Mouse (Mus musculus) gastrocnemius, adult 2 months (tissue): Measurements from ENCODE around the gene Rps29. TPM values are rescaled to one million over a fixed set of nuclear protein-coding genes. Genes with fewer than 3 reads are reported as not detected.

ENCODE experiments used
- DNase-seq: peaks from one replicate; pipeline ENCODE4 v3.0.0; 2022
- H3K27ac ChIP-seq: fragments of 200-600 bp; 2 replicates; pipeline ENCODE4 v1.8.1; 2022; ENCODE audit warnings: mild to moderate bottlenecking
- H3K4me3 ChIP-seq: fragments of 200-600 bp; 2 replicates; pipeline ENCODE4 v1.8.1; 2022; ENCODE audit warnings: mild to moderate bottlenecking, moderate library complexity
- CTCF ChIP-seq: fragments of 200-600 bp; IDR thresholded peaks from 2 replicates; pipeline ENCODE4 v1.8.1; 2022; ENCODE audit warnings: antibody characterized with exemption, mild to moderate bottlenecking, moderate library complexity
- intact Hi-C: fragments of 180-260 bp; cut with DNase I; formaldehyde crosslinking; loops from one replicate; pipeline ENCODE4 v1.15.1; 2025
- microRNA-seq: library from miRNA; unstranded; fragments of <30 nt; microRNA quantifications from one replicate; pipeline ENCODE4 v1.2.0, GENCODE M21; 2021
- total RNA-seq, 2 experiments: library from RNA; stranded (reverse); gene quantifications; 2 replicates each; pipeline ENCODE4 v1.2.3; 2021

Rps29 gene
- total RNA-seq, 2 experiments from 2014 or later = 838 to 1,075 TPM

DNA sequence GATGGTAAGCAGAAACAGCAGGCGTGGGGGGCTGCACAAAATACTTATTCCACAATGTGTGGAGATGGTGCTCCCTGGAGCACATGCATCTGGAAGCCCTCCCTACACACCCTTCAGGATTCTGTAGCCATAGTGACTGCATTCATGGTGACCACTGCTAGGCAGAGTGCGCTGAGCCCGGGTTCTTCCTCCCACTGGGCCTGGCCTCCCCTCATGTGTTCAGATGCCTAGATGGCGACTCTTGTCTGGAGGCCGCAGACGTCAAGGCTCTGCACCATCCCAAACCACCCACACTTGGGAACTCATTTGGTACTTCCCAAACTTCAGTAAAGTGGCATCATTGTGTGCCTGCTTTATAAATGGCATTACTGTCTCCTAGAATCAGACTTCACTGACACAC, 15.5 kb downstream of the Rps29 start:
- H3K27ac ChIP-seq = no peak overlapping the region
- TF ChIP-seq CTCF = no peak
- H3K4me3 ChIP-seq = no peak overlapping the region
- no peak for DNase-seq
- intact Hi-C loops = no loop called here

- DNase-seq = no peak
- TF ChIP-seq CTCF = no peak
- no peak overlapping the region for H3K27ac ChIP-seq
- no peak overlapping the region for H3K4me3 ChIP-seq
- intact Hi-C loops = no loop called here
Observed at GRCm38 (mm10) chr12:69139841-69140240, 19.1 kb downstream of the Rps29 start.

GRCm38 (mm10) chr12:69139201-69139600, 19.8 kb downstream of the Rps29 start:
- no peak for DNase-seq
- no peak overlapping the region for H3K4me3 ChIP-seq
- TF ChIP-seq CTCF = no peak
- intact Hi-C loops = no loop called here
- H3K27ac ChIP-seq = no peak overlapping the region

DNA sequence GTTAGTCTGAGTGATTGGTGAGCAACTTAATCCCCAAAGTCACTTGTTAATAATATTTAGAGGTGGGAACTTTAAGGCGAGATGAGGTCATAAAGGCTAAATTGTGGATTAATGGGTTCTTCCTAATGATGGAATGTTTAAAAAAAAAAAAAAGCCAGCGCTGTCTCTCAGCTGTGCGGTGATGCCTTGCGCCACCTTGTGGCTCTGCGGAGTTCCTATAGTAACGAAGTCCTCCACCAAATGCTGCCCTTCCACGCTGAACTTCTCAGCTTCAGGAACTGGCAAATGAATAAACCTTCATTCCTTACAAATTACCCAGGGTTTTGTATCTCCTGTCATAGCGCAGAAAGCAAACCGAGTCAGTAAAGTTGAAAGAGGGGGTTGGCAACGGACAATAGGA, 27.0 kb downstream of the Rps29 start:
- intact Hi-C loops = no loop called here
- H3K27ac ChIP-seq = no peak overlapping the region
- DNase-seq = peak; percentile 37
- H3K4me3 ChIP-seq = no peak overlapping the region
- TF ChIP-seq CTCF = peak; percentile 71

DNA sequence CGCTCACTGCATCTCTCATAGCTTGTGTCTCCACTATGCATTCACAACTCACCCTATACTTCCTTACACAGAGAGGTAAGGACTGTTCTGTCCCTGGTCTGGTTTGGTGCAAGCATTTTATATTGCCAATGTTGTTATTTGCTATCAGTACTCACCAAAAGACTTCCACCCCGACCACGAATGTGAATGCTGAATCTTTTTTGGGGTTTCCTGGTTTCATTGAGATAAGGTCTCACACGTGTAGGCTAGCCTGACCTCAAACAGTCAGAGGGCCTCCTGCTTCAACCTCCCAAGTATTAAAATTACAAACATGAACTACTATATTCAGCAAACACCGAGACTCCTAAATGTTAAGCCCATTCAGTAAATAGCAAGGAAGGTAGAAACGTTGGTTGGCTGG, 27.7 kb downstream of the Rps29 start:
- no peak for DNase-seq
- TF ChIP-seq CTCF = no peak
- H3K27ac ChIP-seq = no peak overlapping the region
- H3K4me3 ChIP-seq = no peak overlapping the region
- intact Hi-C loops = no loop called here

DNA sequence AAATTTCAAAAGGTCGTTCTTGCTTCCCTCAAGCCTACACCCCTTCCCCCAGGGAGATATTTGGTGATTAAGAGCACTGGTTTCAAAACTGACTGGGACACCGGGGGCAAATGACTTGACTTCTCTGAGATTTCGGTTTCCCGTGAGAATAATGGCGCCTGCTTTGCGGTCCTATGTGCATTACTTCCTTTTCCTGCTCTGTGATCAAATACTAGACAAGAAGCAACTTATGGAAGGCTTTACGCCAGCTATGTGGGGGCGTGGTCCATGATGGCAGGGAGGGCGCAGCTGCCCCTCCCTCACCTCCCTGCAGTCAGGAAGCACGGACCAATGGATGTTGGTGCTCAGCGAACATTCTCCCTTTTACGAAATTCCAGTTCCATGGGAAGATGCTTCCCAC, 28.5 kb downstream of the Rps29 start:
- intact Hi-C loops = no loop called here
- Histone ChIP-seq H3K4me3 (peak overlapping the region; percentile 37; the same call in 1 of the 2 replicates), H3K27ac (no peak overlapping the region)
- TF ChIP-seq CTCF = no peak
- DNase-seq = no peak

DNA sequence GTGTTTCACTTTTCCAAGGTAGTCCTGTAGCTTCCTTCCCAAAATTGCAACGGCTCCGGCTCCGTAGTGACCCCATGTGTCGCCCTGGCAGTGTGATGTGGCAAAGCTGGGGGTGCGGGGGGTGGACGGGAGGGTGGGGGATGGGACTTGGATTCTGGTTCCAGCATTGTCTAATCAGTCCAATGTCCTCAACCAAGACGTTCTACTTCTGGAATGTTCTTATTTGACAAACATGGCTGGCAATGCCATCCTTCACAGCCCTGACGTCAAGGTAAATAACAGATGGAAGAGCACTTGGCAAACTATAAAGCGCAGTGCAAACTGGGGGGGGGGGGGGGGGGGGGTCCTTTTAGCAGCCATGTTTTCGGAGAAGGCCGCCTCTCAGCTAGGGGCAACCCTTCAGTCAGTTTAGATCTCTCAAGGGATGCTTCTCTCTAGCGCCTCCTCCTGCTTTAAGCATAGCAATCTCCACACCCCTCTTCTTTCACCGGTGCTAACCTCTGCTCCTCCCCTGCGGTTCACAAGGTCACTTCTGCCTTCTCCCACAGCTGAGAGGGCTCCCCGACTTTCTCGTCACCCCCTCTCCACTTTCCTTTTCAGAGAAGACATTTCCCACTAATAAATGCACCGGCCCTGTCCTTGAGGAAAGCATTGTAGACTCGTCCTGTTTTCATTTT, 29.2 kb downstream of the Rps29 start:
- peak overlapping the region; percentile 37 for H3K4me3 ChIP-seq
- no peak for TF ChIP-seq CTCF
- intact Hi-C loops = no loop called here
- no peak for DNase-seq
- no peak overlapping the region for H3K27ac ChIP-seq

DNA sequence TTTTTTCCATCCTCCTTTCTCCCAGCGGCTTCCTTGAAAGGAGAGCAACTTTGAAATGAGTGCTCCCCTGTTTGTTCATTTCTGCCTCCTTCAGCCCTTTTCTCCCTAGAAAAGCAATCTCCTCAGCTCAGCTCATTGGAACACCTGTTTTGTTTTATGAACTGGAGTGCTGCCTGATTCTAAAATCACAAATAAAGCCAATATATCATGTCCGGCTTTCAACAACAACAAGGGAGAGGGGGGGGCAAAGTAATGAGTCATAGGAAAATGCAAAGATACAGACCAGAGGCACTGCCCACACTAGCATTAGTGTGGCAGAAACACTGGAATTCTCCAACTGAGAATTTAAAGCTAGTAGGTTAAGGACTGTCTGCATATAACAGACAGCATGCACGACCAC, 31.4 kb downstream of the Rps29 start:
- intact Hi-C loops = no loop called here
- H3K4me3 ChIP-seq = no peak overlapping the region
- no peak overlapping the region for H3K27ac ChIP-seq
- TF ChIP-seq CTCF = no peak
- no peak for DNase-seq

- Histone ChIP-seq H3K27ac (no peak overlapping the region), H3K4me3 (no peak overlapping the region)
- intact Hi-C loops = no loop called here
- TF ChIP-seq CTCF = peak; percentile 61
- DNase-seq = peak; percentile 19
Observed at GRCm38 (mm10) chr12:69127170-69127569, 31.8 kb downstream of the Rps29 start.

DNA sequence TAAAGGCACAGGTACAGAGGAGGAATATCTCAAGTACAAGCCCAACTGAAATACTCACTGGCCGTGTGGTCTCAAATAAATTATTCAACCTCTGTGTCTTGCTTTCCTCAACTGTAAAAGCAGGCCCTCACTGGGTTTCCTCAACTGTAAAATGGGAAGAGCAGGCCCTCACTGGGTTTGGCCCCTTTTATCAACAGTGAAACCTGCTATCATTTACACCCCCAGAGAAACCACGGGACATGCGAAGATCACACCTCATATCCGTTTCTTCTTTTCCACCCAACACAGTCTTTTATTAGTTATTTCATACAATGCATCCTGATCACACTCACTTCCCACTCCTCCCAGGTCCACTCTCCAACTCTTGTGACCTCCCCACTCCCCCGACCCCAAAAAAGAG, 33.9 kb downstream of the Rps29 start:
- H3K27ac ChIP-seq = no peak overlapping the region
- intact Hi-C loops = no loop called here
- no peak overlapping the region for H3K4me3 ChIP-seq
- DNase-seq = no peak
- TF ChIP-seq CTCF = no peak

DNA sequence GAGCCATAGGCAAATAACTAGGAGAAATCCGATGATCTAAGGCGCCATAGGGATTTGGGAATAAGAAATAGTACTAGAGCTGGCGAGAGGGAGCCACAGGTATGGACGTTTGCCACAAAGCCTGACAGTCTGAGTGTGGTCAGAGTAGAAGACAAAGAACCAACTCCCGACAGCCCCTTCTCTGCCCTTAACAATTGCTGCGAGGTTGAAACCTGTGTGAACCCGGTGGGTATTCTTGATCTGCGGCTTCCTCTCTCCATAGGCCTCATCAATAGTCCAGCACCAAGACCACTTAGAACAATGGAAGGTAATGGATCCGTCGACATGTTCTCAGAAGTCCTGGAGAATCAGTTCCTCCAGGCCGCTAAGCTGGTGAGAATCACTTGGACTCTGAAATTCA, 36.2 kb downstream of the Rps29 start:
- intact Hi-C loops = no loop called here
- DNase-seq = no peak
- Histone ChIP-seq H3K4me3 (no peak overlapping the region), H3K27ac (no peak overlapping the region)
- no peak for TF ChIP-seq CTCF

- TF ChIP-seq CTCF = no peak
- Histone ChIP-seq H3K4me3 (no peak overlapping the region), H3K27ac (no peak overlapping the region)
- no peak for DNase-seq
- intact Hi-C loops = no loop called here
Observed at GRCm38 (mm10) chr12:69119908-69120307, 39.1 kb downstream of the Rps29 start.

Small RNAs within 50 kb of the gene (microRNA-seq; reads per million reads assigned to microRNA genes)
- gene Gm47287 (not detected), gene Gm47295 (not detected)

Other genes with a start within 250 kb of the Rps29 start
- not detected for gene Lrr1, start 9.6 kb upstream of the Rps29 start, total RNA-seq
- 100 to 1,000 TPM; 290 to 325 TPM for gene Rpl36al, start 24.9 kb upstream of the Rps29 start, total RNA-seq
- 1 to 10 TPM; 6.0 to 7.3 TPM for gene Mgat2, start 25.0 kb upstream of the Rps29 start, total RNA-seq
- 1 to 10 TPM; 3.1 to 3.4 TPM for gene Gm49383, start 37.9 kb upstream of the Rps29 start, total RNA-seq
- gene Dnaaf2, start 39.2 kb upstream of the Rps29 start, total RNA-seq = under 1 TPM; 0.38 to 0.64 TPM
- gene Gm49384, start 45.1 kb upstream of the Rps29 start, total RNA-seq = 1 to 10 TPM; 2.0 to 3.2 TPM
- under 1 TPM; 0.28 to 0.42 TPM for gene Pole2, start 69.0 kb upstream of the Rps29 start, total RNA-seq
- 10 to 100 TPM; 18.7 to 24.1 TPM for gene Klhdc1, start 82.0 kb upstream of the Rps29 start, total RNA-seq
- gene Klhdc2, start 137.5 kb upstream of the Rps29 start, total RNA-seq = 100 to 1,000 TPM; 110 to 114 TPM
- gene Nemf, start 198.0 kb upstream of the Rps29 start, total RNA-seq = 10 to 100 TPM; 23.1 to 23.6 TPM
- 10 to 100 TPM; 20.5 to 20.8 TPM for gene Arf6, start 213.0 kb upstream of the Rps29 start, total RNA-seq
- gene Gm9887, start 213.3 kb upstream of the Rps29 start, total RNA-seq = not detected